Mouse (Mus musculus) kidney, postnatal 36 days (tissue): ENCODE measurements around the gene Magea4.

Source experiments
- DNase-seq, 2 experiments: peaks; one replicate each; pipeline ENCODE4 v3.0.0; 2021 to 2022; ENCODE audit warnings: mixed read lengths in 2 of 2

The Magea4 gene

GRCm38 (mm10) chrX:72221717-72222116 is at the start of gene Magea4:
Magea4 (plus strand) TSS chrX:72222017.
- DNase-seq: no peak

- DNase-seq: no peak
These were observed 18.8 kb upstream of the Magea4 start for GRCm38 (mm10) chrX:72202944-72203554.

- no peak for DNase-seq
These were observed 48.8 kb downstream of the Magea4 start for GRCm38 (mm10) chrX:72270637-72271036.
